14 mouse cellular contexts compared by ENCODE assay signal in genomic region chr14:14596057-14596809, GRCm38 (mm10).
"Had no signal": no experiment of that assay in that cellular context is flagged by ENCODE, and none has a peak within 500 bp of the region (broad histone marks: within the 10 kb centered on the region; RNA-seq: fewer than 3 reads in every experiment).

No protein-coding gene starts in this region.

- H3K4me1 ChIP-seq: limb, embryonic 13.5 days; midbrain, embryonic 12.5 days had no signal

- H3K27me3 ChIP-seq: limb, embryonic 13.5 days; midbrain, embryonic 12.5 days had no signal

- H3K4me2 ChIP-seq: limb, embryonic 13.5 days; midbrain, embryonic 12.5 days had no signal

- DNase-seq: kidney, postnatal 4 days; left cerebral cortex, postnatal 4 days; lung, adult 18-20 months; right cerebral cortex, adult 18-20 months; right cerebral cortex, postnatal 25 days; spleen, adult 18-20 months; thymus, adult 18-20 months; thymus, postnatal 14 days had no signal

- H3K9me3 ChIP-seq: limb, embryonic 13.5 days; midbrain, embryonic 12.5 days had no signal

- H3K9ac ChIP-seq: limb, embryonic 13.5 days; liver, embryonic 14.5 days; midbrain, embryonic 12.5 days had no signal

- ATAC-seq: midbrain, embryonic 16.5 days had no signal

- H3K4me3 ChIP-seq: layer of hippocampus, adult 2 months; limb, embryonic 13.5 days; midbrain, embryonic 12.5 days had no signal

- H3K27ac ChIP-seq: kidney, postnatal 0 days; layer of hippocampus, adult 2 months; limb, embryonic 13.5 days; liver, embryonic 14.5 days; midbrain, embryonic 12.5 days had no signal

- H3K36me3 ChIP-seq: limb, embryonic 13.5 days; midbrain, embryonic 12.5 days had no signal
